Mouse (Mus musculus): Measurements from ENCODE around the gene Pygo2.

- TF ChIP-seq CTCF (conservative IDR thresholded peaks at IDR 0.05 in 1 of 2, IDR thresholded peaks at IDR 0.05 in 1 of 2; ENCODE audit: low read depth in 2 of 2, low read length in 2 of 2), result no peak
- TF ChIP-seq POLR2A (IDR thresholded peaks at IDR 0.05; ENCODE audit: low read depth, low read length), result no peak
- TF ChIP-seq USF2 (conservative IDR thresholded peaks at IDR 0.05; ENCODE audit: low read depth, low read length), result no peak
- TF ChIP-seq HCFC1 (IDR thresholded peaks at IDR 0.05; ENCODE audit: low read depth, low read length), result no peak
- no peak for TF ChIP-seq RAD21 (IDR thresholded peaks at IDR 0.05; ENCODE audit: low read depth, low read length)
- TF ChIP-seq MXI1 (IDR thresholded peaks at IDR 0.05; ENCODE audit: low read depth, low read length), result no peak
- TF ChIP-seq SIN3A (IDR thresholded peaks at IDR 0.05; ENCODE audit: low read length), result no peak
- no peak for TF ChIP-seq MAX (IDR thresholded peaks at IDR 0.05; ENCODE audit: low read length)
- no peak for TF ChIP-seq MEF2A (IDR thresholded peaks at IDR 0.05; ENCODE audit: borderline replicate concordance, low read depth, low read length)
- no peak for TF ChIP-seq EP300 (IDR thresholded peaks at IDR 0.05; ENCODE audit: low read length)
- no peak for TF ChIP-seq ELF1 (IDR thresholded peaks at IDR 0.05; ENCODE audit: low read depth, low read length)
- no peak for TF ChIP-seq ZMIZ1 (IDR thresholded peaks at IDR 0.05; ENCODE audit: low read depth, low read length)
These were observed 42.3 kb downstream of the Pygo2 start for GRCm38 (mm10) chr3:89472280-89472679.

Data from CH12.LX (cell line).